9 mouse cellular contexts compared by ENCODE assay signal in the genomic region with DNA sequence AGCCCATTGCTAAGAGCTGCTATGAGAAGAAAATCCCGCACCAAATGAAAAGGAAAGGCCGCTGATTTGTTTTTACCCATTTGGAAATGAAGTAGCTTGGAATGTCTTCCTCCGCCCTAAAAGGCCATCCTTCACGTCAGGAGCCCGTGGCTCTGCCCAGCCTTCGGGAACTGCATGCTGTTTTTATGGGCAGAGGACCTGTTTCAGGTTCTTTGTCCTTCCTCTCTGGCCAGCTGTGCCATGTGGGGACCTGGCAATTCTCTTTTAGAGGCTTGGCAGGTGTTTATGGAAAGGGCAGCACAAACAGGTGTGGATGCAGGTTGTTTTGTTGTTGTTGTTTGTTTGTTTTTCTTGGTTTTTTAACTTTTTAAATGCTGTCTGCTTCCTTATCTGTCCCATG.
A peak's percentile ranks its signal among the peaks of the same experiment; 100 is the strongest.
DNase-seq lines count a peak whose midpoint lies in the region; ATAC-seq lines count a peak whose summit lies in the region.
"Had no signal": no experiment of that assay in that cellular context is flagged by ENCODE, and none has a peak within 500 bp of the region (broad histone marks: within the 10 kb centered on the region; RNA-seq: fewer than 3 reads in every experiment).

No protein-coding gene starts in this region.

- H3K27ac ChIP-seq in lung, embryonic 15.5 days = no peak overlapping the region
- H3K27ac ChIP-seq in forebrain, embryonic 16.5 days (ENCODE audit: low read length) = peak overlapping the region; percentile 78
- no peak overlapping the region for H3K27ac ChIP-seq in limb, embryonic 12.5 days
- peak overlapping the region; percentile 78; the same call in 1 of the 2 replicates for H3K27ac ChIP-seq in neural tube, embryonic 14.5 days (ENCODE audit: low read depth, low read length)

- no peaks in the 10 kb centered on the region for H3K36me3 ChIP-seq in lung, embryonic 15.5 days
- no peaks in the 10 kb centered on the region for H3K36me3 ChIP-seq in forebrain, embryonic 16.5 days (ENCODE audit: control insufficient read depth, insufficient read depth)
- H3K36me3 ChIP-seq in limb, embryonic 12.5 days = no peaks in the 10 kb centered on the region
- no peaks in the 10 kb centered on the region for H3K36me3 ChIP-seq in neural tube, embryonic 14.5 days (ENCODE audit: control insufficient read depth, insufficient read depth, low read length)

- peaks cover 14% of the 10 kb centered on the region for H3K4me1 ChIP-seq in lung, embryonic 15.5 days
- H3K4me1 ChIP-seq in forebrain, embryonic 16.5 days (replicated peaks; ENCODE audit: control insufficient read depth, insufficient read depth, low read length) = peaks cover 19% of the 10 kb centered on the region
- H3K4me1 ChIP-seq in limb, embryonic 12.5 days (replicated peaks) = peaks cover 43% of the 10 kb centered on the region
- H3K4me1 ChIP-seq in neural tube, embryonic 14.5 days (ENCODE audit: control insufficient read depth, insufficient read depth, low read length) = peaks cover 28% of the 10 kb centered on the region

- ATAC-seq in lung, embryonic 15.5 days (ENCODE audit: borderline replicate concordance, extremely low read depth, low FRiP score, low TSS enrichment) = no peak
- ATAC-seq in forebrain, embryonic 16.5 days = no peak
- no peak for ATAC-seq in limb, embryonic 12.5 days (ENCODE audit: insufficient number of reproducible peaks, insufficient read depth, low FRiP score, low TSS enrichment, low read depth)
- peak; percentile 38; the same call in 1 of the 2 replicates for ATAC-seq in neural tube, embryonic 14.5 days (ENCODE audit: low read depth)
- no peak for ATAC-seq in inflammation-experienced regulatory T-cells, adult 6 months
- ATAC-seq: Patski had no signal

- no peaks in the 10 kb centered on the region for H3K9me3 ChIP-seq in lung, embryonic 15.5 days
- H3K9me3 ChIP-seq in forebrain, embryonic 16.5 days (ENCODE audit: control insufficient read depth, low read length) = no peaks in the 10 kb centered on the region
- no peaks in the 10 kb centered on the region for H3K9me3 ChIP-seq in limb, embryonic 12.5 days
- no peaks in the 10 kb centered on the region for H3K9me3 ChIP-seq in neural tube, embryonic 14.5 days (ENCODE audit: control insufficient read depth, low read length)

- H3K4me3 ChIP-seq in lung, embryonic 15.5 days = peak overlapping the region; percentile 20; the same call in 1 of the 2 replicates
- peak overlapping the region; percentile 39 for H3K4me3 ChIP-seq in forebrain, embryonic 16.5 days (replicated peaks; ENCODE audit: low read length)
- peak overlapping the region; percentile 31 for H3K4me3 ChIP-seq in limb, embryonic 12.5 days (replicated peaks)
- H3K4me3 ChIP-seq in neural tube, embryonic 14.5 days (ENCODE audit: low read depth, low read length) = no peak overlapping the region

- H3K4me2 ChIP-seq in lung, embryonic 15.5 days = peak overlapping the region; percentile 55
- peak overlapping the region; percentile 65 for H3K4me2 ChIP-seq in forebrain, embryonic 16.5 days (ENCODE audit: low read length)
- H3K4me2 ChIP-seq in limb, embryonic 12.5 days = peak overlapping the region; percentile 67
- peak overlapping the region; percentile 50 for H3K4me2 ChIP-seq in neural tube, embryonic 14.5 days (ENCODE audit: low read depth, low read length)

- no peak for DNase-seq in lung, postnatal 14 days
- DNase-seq in urinary bladder, postnatal 10 days (ENCODE audit: low spot score) = no peak
- DNase-seq in urinary bladder, postnatal 25 days (ENCODE audit: low spot score) = no peak

- H3K27me3 ChIP-seq in lung, embryonic 15.5 days = peaks cover 11% of the 10 kb centered on the region
- H3K27me3 ChIP-seq in forebrain, embryonic 16.5 days (replicated peaks; ENCODE audit: control insufficient read depth, insufficient read depth, low read length) = no peaks in the 10 kb centered on the region
- H3K27me3 ChIP-seq in limb, embryonic 12.5 days = peaks cover 19% of the 10 kb centered on the region; the same call in 1 of the 2 replicates
- H3K27me3 ChIP-seq in neural tube, embryonic 14.5 days (ENCODE audit: control insufficient read depth, insufficient read depth, low read length) = no peaks in the 10 kb centered on the region
- H3K27me3 ChIP-seq: Patski had no signal

- 19% methylated on average over 6 of the region's 6 CpGs for WGBS in lung, embryonic 15.5 days
- 6% methylated on average over 6 of the region's 6 CpGs for WGBS in forebrain, embryonic 16.5 days
- WGBS in limb, embryonic 12.5 days = 8% methylated on average over 6 of the region's 6 CpGs
- WGBS in neural tube, embryonic 14.5 days = 3% methylated on average over 6 of the region's 6 CpGs

- no peak overlapping the region for H3K9ac ChIP-seq in lung, embryonic 15.5 days
- no peak overlapping the region; the same call in 1 of the 2 replicates for H3K9ac ChIP-seq in forebrain, embryonic 16.5 days (replicated peaks; ENCODE audit: low read depth, low read length)
- no peak overlapping the region for H3K9ac ChIP-seq in limb, embryonic 12.5 days (replicated peaks)
- H3K9ac ChIP-seq in neural tube, embryonic 14.5 days (replicated peaks; ENCODE audit: low read depth, low read length) = no peak overlapping the region; the same call in 1 of the 2 replicates

Comparison
In these comparisons a context has a peak if more than half of its experiments do, and no peak if none do; other contexts are left out.
1. H3K27ac ChIP-seq: peak in forebrain, embryonic 16.5 days (single experiment) and neural tube, embryonic 14.5 days (single experiment); none in lung, embryonic 15.5 days (single experiment) and limb, embryonic 12.5 days (single experiment).
2. Peak in every context shown above with its lines, with median percentiles within 50 percentile points of each other: H3K4me2 ChIP-seq.